Mouse (Mus musculus) liver, adult (tissue): ENCODE data around the gene Cnot2.

Source experiments
- GATA4 ChIP-seq: IDR thresholded peaks from 2 replicates; pipeline ENCODE4 v1.6.1; 2014; ENCODE audit warnings: mild to moderate bottlenecking, low read length; ENCODE audit not compliant: insufficient replicate concordance

Cnot2 gene

GRCm38 (mm10) chr10:116581369-116581718 is at the start of gene Cnot2:
Cnot2 (minus strand) TSS chr10:116581511.
- TF ChIP-seq GATA4: no peak; the same call in 1 of the 2 replicates

GRCm38 (mm10) chr10:116628926-116629325 is 47.6 kb upstream of the Cnot2 start:
- TF ChIP-seq GATA4: no peak

GRCm38 (mm10) chr10:116626009-116626408 is 44.7 kb upstream of the Cnot2 start:
- TF ChIP-seq GATA4: no peak

DNA sequence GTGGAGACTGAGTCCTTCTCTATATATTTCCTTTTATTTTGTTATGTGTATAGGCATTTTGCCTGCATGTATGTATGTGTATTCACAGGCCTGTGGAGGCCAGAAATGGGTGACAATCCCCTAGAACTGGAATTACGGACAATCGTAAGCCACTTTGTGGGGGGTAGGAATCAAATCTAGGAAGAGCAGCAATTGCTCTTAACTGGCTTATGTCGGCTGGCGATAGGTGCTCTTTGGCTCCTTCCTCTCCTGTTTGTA is 23.5 kb upstream of the Cnot2 start:
- no peak for TF ChIP-seq GATA4

DNA sequence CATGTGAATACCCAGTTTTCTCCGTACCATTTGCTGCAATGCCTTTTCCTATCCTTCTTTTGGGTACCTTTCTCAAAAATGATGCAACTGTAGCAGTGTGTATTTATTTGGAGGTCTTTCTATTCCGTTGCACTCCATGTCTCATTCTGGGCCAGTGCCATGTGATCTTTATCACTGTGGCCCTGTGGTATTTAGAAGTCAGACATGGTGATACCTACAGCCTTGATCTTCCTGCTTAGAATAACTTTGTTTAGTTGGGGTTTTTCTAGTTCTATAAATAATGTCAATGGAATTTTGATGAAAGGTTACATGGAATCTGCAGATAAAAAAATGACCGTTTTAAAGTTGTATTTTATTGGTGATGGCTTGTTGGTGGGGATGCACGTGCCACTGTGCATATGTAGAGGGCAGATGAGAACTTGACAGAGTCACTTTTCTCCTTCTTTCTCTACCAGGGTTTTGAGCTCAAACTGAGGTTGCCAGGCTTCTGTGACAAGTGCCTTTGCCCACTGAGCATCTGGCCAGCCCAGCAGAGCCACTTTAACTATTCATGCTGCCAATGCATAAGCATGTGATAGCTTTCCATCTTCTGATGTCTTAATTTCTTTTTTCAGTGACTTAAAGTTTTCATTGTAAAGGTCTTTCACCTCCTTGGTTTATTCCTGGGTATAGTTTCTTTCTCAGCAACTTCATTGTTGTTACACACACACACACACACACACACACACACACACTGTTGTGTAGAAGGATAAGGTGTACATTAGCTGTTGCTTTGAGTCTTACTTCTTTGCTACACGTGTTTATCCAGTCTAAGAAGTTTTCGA is 23.0 kb upstream of the Cnot2 start:
- no peak for TF ChIP-seq GATA4

DNA sequence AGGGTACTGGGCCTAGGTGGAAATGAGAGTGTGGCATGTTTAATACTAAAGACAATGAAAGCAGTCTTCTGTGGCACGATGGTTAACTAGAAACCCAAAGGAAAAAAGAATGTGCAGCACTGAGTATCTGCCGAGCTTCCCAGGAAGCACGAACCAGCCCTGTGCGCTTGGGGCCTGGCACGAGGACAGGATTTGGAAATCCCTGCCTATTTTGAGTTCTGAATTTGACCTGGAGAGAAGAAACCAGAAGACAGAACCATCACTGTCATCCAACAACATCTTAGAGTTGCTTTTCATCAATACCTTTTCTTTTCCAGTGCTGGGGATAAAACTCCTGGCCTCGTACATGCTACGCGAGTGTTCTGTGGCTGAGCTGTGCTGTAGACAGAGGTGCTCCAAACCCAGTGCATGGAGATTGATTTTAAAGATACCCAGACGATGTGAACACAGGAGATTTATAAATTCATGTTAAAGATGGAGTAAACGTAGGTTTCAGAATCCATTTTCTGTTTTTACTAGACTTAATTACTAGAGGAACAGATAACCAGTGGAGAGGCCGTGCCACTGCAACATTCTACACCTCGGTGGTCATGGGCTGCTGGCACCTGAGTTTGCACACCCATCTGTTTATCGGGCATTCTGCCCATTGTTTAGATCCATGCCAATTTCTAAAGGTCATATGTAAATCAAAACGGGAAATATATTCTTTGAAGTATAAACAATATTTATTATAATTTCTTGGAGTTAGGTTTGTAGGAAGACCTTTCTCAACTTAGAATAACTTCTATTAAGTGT is 17.9 kb upstream of the Cnot2 start:
- TF ChIP-seq GATA4: no peak

GRCm38 (mm10) chr10:116582738-116583137 is 1.4 kb upstream of the Cnot2 start:
- TF ChIP-seq GATA4: no peak

DNA sequence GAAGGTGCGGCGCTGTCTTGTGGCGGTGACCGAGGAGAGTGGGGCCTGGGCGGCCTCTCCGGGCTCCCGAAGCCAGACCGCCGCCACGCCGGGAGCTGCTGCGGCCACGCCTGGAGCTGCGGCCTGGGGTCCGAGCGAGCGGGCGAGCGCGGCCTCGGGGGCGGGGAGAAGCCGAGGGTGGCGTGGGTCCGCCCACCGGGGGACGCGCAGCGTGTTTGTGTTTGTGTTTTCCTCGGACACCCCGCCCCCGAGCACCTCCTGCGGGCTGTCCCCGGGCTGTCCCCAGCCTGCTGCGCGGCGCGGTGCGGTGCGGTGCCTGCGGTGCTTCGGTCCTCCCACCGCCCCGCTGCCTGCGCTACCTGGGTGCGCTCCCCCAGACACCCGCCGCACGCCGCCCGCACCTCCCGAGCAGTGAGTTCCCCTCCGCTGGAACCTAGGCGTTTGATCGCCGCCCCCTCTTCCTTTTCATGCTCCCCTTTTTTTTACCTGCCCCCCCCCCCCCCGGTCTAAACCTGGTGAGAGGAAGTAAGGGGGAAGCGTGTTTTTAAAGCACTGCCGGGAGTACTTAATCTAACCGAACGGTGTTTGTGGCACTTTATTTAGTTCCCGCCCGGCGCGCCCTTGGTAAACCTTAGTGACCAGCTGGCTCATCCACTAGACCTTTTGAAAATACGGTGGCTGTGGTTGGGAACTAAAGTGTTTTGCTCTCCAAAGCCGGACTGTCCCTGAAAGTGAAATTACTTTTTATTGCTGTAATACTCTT is 589 bp upstream of the Cnot2 start:
- TF ChIP-seq GATA4: no peak

DNA sequence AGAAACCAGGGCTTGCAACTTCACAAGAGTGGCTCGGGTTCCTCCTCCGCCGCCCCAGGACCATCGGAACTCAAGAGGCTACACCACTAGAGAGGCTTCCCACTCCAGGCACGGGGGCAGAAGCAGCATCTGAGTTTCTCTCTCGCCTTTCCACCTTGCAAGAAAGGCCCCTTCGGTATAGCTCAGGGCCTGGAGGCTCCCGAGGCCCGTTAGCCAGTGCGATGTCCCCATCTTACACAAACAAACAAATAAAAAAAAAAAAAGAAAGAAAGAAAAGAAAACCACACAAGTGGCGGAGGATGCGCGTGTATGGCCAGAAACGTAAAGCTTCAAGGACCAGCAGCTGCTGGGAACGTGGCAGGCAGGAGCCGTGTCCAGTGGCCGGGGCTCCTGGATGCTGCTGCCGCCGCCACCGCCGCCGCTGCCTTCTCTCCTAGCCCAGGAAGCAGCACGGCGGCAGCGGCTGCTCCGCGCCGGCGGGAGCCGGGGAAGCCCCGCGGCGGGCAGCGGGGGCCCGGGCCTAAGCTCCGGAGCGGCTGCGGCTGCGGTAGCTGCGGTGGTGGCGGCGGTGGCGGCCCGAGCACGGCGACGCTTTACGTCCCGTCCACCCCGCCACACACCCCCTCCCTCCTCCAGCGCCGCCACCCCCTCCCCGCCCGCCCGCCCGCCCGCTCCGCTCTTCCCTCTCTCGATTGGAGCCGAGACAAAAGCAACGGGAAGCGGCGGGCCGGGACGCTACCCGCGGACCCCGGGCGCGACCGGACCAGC is 536 bp downstream of the Cnot2 start:
- TF ChIP-seq GATA4: no peak

GRCm38 (mm10) chr10:116579478-116579877 is 1.8 kb downstream of the Cnot2 start:
- TF ChIP-seq GATA4: no peak

GRCm38 (mm10) chr10:116578375-116578774 is 2.9 kb downstream of the Cnot2 start:
- TF ChIP-seq GATA4: no peak

DNA sequence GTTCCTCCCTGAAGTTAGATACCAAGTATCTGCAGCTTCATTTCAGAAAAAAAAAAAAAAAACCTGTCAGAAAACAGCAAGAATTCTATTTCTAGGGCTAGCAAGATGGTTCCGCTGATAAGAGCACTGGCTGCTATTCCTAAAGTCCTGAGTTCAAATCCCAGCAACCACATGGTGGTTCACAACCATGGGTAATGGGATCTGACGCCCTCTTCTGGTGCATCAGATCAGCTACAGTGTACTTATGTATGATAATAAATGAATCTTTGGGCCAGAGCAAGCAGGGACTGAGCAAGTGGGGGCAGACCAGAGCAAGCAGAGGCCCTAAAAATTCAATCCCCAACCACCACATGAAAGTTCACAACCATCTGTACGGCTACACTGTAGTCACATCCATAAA is 4.1 kb downstream of the Cnot2 start:
- no peak for TF ChIP-seq GATA4

GRCm38 (mm10) chr10:116570526-116570925 is 10.8 kb downstream of the Cnot2 start:
- no peak for TF ChIP-seq GATA4

- TF ChIP-seq GATA4: no peak
Observed at GRCm38 (mm10) chr10:116568539-116568938, 12.8 kb downstream of the Cnot2 start.

GRCm38 (mm10) chr10:116567491-116568405 is 13.6 kb downstream of the Cnot2 start:
- no peak for TF ChIP-seq GATA4
